Mouse (Mus musculus): Measurements from ENCODE around the gene Gm14190.
"Not testable (repeated sequence)": the region's sequence is repeated elsewhere in the genome, so short reads cannot be mapped to it uniquely, and the experiment has no call there.

Gene Gm14190

GRCm38 (mm10) chr11:99690463-99690862, at the start of gene Gm14190:
Gene Gm14190 (minus strand): TSS chr11:99690740.
- no peak for DNase-seq (ENCODE audit: low read depth, low spot score)

GRCm38 (mm10) chr11:99734190-99734589, 43.6 kb upstream of the Gm14190 start, which contains the start of gene Gm14180:
Gene Gm14180 (minus strand): TSS chr11:99734290.
- DNase-seq (ENCODE audit: low read depth, low spot score) = no peak

GRCm38 (mm10) chr11:99724061-99724460, 33.5 kb upstream of the Gm14190 start:
- DNase-seq (ENCODE audit: low read depth, low spot score) = no peak

- no peak for DNase-seq (ENCODE audit: low read depth, low spot score)
These were observed 28.2 kb upstream of the Gm14190 start for GRCm38 (mm10) chr11:99718759-99719158.

GRCm38 (mm10) chr11:99685235-99685634, 5.3 kb downstream of the Gm14190 start:
- DNase-seq (ENCODE audit: low read depth, low spot score) = not testable (repeated sequence)

- DNase-seq (ENCODE audit: low read depth, low spot score) = no peak
These were observed 7.1 kb downstream of the Gm14190 start for GRCm38 (mm10) chr11:99683481-99683880.

GRCm38 (mm10) chr11:99665860-99666259, 24.7 kb downstream of the Gm14190 start, which contains the start of gene Krtap4-6:
Gene Krtap4-6 (minus strand): TSS chr11:99665960.
- no peak for DNase-seq (ENCODE audit: low read depth, low spot score)

GRCm38 (mm10) chr11:99662802-99663201, 27.7 kb downstream of the Gm14190 start:
- no peak for DNase-seq (ENCODE audit: low read depth, low spot score)

GRCm38 (mm10) chr11:99659256-99659655, 31.3 kb downstream of the Gm14190 start:
- DNase-seq (ENCODE audit: low read depth, low spot score) = no peak

GRCm38 (mm10) chr11:99658467-99659010, 32.0 kb downstream of the Gm14190 start, which contains the start of gene Gm11563:
Gene Gm11563 (minus strand): TSS chr11:99658960.
- not testable (repeated sequence) for DNase-seq (ENCODE audit: low read depth, low spot score)

GRCm38 (mm10) chr11:99657051-99657450, 33.5 kb downstream of the Gm14190 start:
- DNase-seq (ENCODE audit: low read depth, low spot score) = no peak

- no peak for DNase-seq (ENCODE audit: low read depth, low spot score)
These were observed 40.4 kb downstream of the Gm14190 start, which contains the start of gene Gm11555 for GRCm38 (mm10) chr11:99650136-99650535. Gene Gm11555 (minus strand): TSS chr11:99650236.

GRCm38 (mm10) chr11:99646444-99646843, 44.1 kb downstream of the Gm14190 start:
- no peak for DNase-seq (ENCODE audit: low read depth, low spot score)

GRCm38 (mm10) chr11:99644351-99644750, 46.2 kb downstream of the Gm14190 start:
- DNase-seq (ENCODE audit: low read depth, low spot score) = no peak

GRCm38 (mm10) chr11:99643635-99644139, 46.9 kb downstream of the Gm14190 start, which contains the start of gene Krtap4-7:
Gene Krtap4-7 (minus strand): TSS chr11:99644089.
- DNase-seq (ENCODE audit: low read depth, low spot score) = not testable (repeated sequence)

GRCm38 (mm10) chr11:99640926-99641325, 49.6 kb downstream of the Gm14190 start:
- DNase-seq (ENCODE audit: low read depth, low spot score) = no peak
